Mouse (Mus musculus) thymus, adult 2 months (tissue): ENCODE results near the gene Cdip1.

Experiments used
- CTCF ChIP-seq: fragments of 200-500 bp; IDR thresholded peaks from 2 replicates; pipeline ENCODE4 v1.5.1; 2012; ENCODE audit warnings: mild to moderate bottlenecking, control low read depth, low read length, moderate library complexity, borderline replicate concordance; ENCODE audit not compliant: control insufficient read depth, poor library complexity, insufficient read depth; ENCODE audit errors: extremely low read depth
- POLR2A ChIP-seq: fragments of 200-500 bp; IDR thresholded peaks from 2 replicates; pipeline ENCODE4 v1.6.1; 2012; ENCODE audit warnings: mild to moderate bottlenecking, low read length, control low read depth, moderate library complexity; ENCODE audit not compliant: control insufficient read depth, poor library complexity, insufficient read depth; ENCODE audit errors: extremely low read depth

GRCm38 (mm10) chr16:4837631-4838030 lies 47.5 kb upstream of the Cdip1 start:
- TF ChIP-seq POLR2A (no peak), CTCF (no peak)
